15 mouse cellular contexts compared by ENCODE assay signal in genomic region chr9:30653210-30653609, GRCm38 (mm10).
"Had no signal": no experiment of that assay in that cellular context is flagged by ENCODE, and none has a peak within 500 bp of the region (broad histone marks: within the 10 kb centered on the region; RNA-seq: fewer than 3 reads in every experiment).

No protein-coding gene starts in this region.

- H3K4me2 ChIP-seq: neural tube, embryonic 15.5 days; stomach, embryonic 15.5 days had no signal

- H3K4me1 ChIP-seq: stomach, embryonic 15.5 days had no signal

- H3K27ac ChIP-seq: neural tube, embryonic 15.5 days; stomach, embryonic 15.5 days; stomach, postnatal 0 days had no signal

- H3K9me3 ChIP-seq: neural tube, embryonic 15.5 days; stomach, embryonic 15.5 days had no signal

- DNase-seq: retina, postnatal 1 day; right cerebral cortex, adult 18-20 months; right cerebral cortex, postnatal 14 days; right cerebral cortex, postnatal 25 days; right cerebral cortex, postnatal 4 days; spleen, adult 18-20 months; thymus, adult 18-20 months; thymus, adult 2 months; thymus, postnatal 14 days; thymus, postnatal 25 days; thymus, postnatal 36 days; thymus, postnatal 4 days had no signal

- H3K27me3 ChIP-seq: neural tube, embryonic 15.5 days; stomach, embryonic 15.5 days had no signal

- H3K4me3 ChIP-seq: neural tube, embryonic 15.5 days; stomach, embryonic 15.5 days had no signal

- H3K9ac ChIP-seq: neural tube, embryonic 15.5 days; stomach, embryonic 15.5 days had no signal

- H3K36me3 ChIP-seq: neural tube, embryonic 15.5 days; stomach, embryonic 15.5 days had no signal
